Mouse (Mus musculus) liver, embryonic 14.5 days (tissue): Measurements from ENCODE around the gene Sclt1.

Experiments used
- CTCF ChIP-seq: IDR thresholded peaks from 2 replicates; pipeline ENCODE4 v1.5.1; 2016; ENCODE audit warnings: antibody characterized with exemption, low read depth, control low read depth
- EP300 ChIP-seq: IDR thresholded peaks from 2 replicates; pipeline ENCODE4 v1.6.1; 2016; ENCODE audit warnings: antibody characterized with exemption, low read depth

DNA sequence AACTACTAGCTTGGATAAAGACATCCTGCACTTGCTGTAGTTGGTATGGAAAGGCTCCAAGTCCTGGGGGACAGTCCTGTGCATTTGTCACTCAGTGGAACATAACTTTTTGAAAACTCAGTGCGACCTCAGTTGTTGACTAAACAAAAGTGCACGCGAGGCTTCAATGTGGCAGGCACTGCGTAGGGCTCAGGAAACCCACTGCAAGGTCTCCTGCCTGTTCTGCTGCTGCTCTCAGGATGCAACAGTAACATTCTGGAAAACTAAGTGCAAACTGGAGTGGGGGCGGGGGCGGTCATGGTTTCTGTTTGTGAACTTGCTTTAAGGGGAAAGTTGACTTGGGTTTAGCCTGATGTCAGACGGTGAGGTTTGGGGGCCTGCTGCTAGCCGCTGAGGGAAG, 134.8 kb downstream of the Sclt1 start:
- no peak for TF ChIP-seq CTCF
- no peak for TF ChIP-seq EP300
